Mouse (Mus musculus): ENCODE results near the gene Cldn34a. TPM values are rescaled to one million over a fixed set of nuclear protein-coding genes. Genes with fewer than 3 reads are reported as not detected.
"Not testable (repeated sequence)": the region's sequence is repeated elsewhere in the genome, so short reads cannot be mapped to it uniquely, and the experiment has no call there.

The Cldn34a gene
- not detected in 2 replicates for polyA plus RNA-seq (2015; fragmentation: Nextera tagmentation; extraction: Ambion mirVana)

- WGBS, result 75% methylated on average over 2 of the region's 2 CpGs
- H3K27ac ChIP-seq, result no peak within 1 kb of the TSS
- no peaks in the 10 kb centered on the region for H3K9me3 ChIP-seq
- H3K9ac ChIP-seq (replicated peaks), result no peak within 1 kb of the TSS
- no peaks in the 10 kb centered on the region for H3K36me3 ChIP-seq
- H3K4me3 ChIP-seq (replicated peaks), result no peak within 1 kb of the TSS
- no peaks in the 10 kb centered on the region for H3K4me1 ChIP-seq (replicated peaks)
- H3K27me3 ChIP-seq, result peaks cover 19% of the 10 kb centered on the region; the same call in 1 of the 2 replicates
- ATAC-seq, result no peak
- H3K4me2 ChIP-seq (replicated peaks), result no peak within 1 kb of the TSS
Observed at GRCm38 (mm10) chrX:152563034-152563433, at the start of gene Cldn34a. Gene Cldn34a, plus strand, starts transcription at chrX:152563334.

DNA sequence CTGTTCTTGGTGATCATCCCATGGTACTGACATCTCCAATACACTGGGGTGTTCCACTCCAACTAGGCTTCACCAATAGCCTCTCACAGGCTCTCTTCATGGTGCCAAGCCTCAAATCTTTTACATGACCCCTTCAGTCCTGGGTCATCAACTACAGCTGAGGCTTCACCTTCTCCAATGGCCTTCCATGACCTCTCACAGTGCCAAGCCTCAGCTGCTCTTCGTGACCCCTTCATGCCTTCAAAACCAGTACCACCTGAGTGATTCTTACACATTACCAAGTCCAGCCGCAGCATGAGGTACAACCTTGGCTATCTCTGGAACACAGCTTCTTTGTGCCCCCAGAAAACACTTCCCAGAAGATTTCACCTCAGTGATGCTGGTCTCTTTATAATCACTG lies 44.5 kb upstream of the Cldn34a start:
- H3K4me1 ChIP-seq (replicated peaks); ATAC-seq; H3K36me3 ChIP-seq; H3K4me2 ChIP-seq (replicated peaks); H3K9ac ChIP-seq (replicated peaks); H3K9me3 ChIP-seq; H3K4me3 ChIP-seq (replicated peaks); H3K27ac ChIP-seq: not testable (repeated sequence)
- 76% methylated on average over 2 of the region's 2 CpGs for WGBS
- H3K27me3 ChIP-seq, result peaks cover 13% of the 10 kb centered on the region; the same call in 1 of the 2 replicates

DNA sequence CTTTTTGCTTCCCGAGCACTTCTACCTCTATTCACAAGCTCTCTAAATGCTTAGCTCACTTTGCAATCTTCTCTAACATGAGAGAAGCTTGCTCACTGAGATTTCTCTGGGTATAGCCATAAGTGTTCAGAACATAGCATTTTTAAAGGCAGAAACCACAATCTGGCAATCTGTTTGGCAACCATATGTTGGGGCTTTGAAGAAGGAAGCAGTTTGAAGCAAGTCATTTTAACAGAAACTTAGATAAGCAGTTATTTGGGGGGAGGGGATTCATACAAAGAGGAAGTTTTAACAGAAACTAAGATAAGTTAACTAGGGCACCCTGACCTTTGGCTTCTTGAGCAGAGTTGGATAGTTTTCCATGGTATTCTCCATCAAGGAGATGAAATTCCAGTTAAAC lies 17.4 kb upstream of the Cldn34a start:
- Histone ChIP-seq H3K4me3 (replicated peaks) (no peak overlapping the region), H3K36me3 (no peaks in the 10 kb centered on the region), H3K9ac (replicated peaks) (no peak overlapping the region), H3K27ac (no peak overlapping the region), H3K4me2 (replicated peaks) (no peak overlapping the region), H3K27me3 (peaks cover 56% of the 10 kb centered on the region), H3K4me1 (replicated peaks) (no peaks in the 10 kb centered on the region), H3K9me3 (no peaks in the 10 kb centered on the region)
- 84% methylated on average over 1 of the region's 1 CpGs for WGBS
- no peak for ATAC-seq

DNA sequence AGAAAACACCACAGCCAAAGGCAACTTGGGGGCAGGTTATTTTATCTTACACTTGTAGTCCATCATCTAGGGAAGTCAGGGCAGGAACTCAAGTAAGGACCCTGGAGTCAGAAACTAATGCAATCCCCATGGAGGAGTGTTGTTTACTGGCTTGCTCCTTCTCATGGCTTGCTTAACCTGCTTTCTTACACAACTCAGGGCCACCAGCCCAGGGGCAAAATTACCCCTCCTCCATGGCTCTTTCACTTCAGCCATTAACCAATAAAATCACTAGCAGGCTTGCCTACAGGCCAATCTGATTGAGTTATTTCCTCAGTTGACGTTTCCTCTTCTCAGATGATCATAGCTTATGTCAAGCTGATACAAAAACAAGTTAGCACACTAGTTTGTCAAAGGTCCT lies 15.0 kb upstream of the Cldn34a start:
- Histone ChIP-seq H3K36me3 (no peaks in the 10 kb centered on the region), H3K27me3 (peaks cover 36% of the 10 kb centered on the region), H3K4me3 (replicated peaks) (no peak overlapping the region), H3K9me3 (no peaks in the 10 kb centered on the region), H3K4me2 (replicated peaks) (no peak overlapping the region), H3K4me1 (replicated peaks) (no peaks in the 10 kb centered on the region), H3K27ac (no peak overlapping the region), H3K9ac (replicated peaks) (no peak overlapping the region)
- ATAC-seq, result no peak
- 66% methylated on average over 1 of the region's 1 CpGs for WGBS

DNA sequence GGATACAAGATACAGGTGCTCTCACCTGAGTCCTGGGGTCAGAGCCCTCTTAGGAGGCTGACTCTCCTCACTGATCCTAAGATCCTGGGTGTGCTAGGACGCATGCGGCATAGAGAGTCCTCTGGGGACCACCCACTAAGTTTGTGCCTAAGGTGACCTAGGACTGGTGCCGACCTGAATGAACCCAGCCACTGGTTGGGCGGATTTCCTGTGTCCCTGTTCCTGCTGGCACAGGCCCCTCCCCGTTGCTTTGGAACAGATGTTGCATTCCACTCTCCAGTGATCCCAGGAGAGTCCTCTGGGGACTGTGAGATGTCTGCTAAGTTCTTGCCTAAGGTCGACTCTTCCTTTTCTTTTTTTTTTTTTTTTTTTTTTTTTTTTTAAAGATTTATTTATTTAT lies 5.7 kb upstream of the Cldn34a start:
- 76% methylated on average over 6 of the region's 6 CpGs for WGBS
- Histone ChIP-seq H3K9me3 (no peaks in the 10 kb centered on the region), H3K4me2 (replicated peaks) (no peak overlapping the region), H3K36me3 (no peaks in the 10 kb centered on the region), H3K9ac (replicated peaks) (no peak overlapping the region), H3K27ac (no peak overlapping the region), H3K4me1 (replicated peaks) (no peaks in the 10 kb centered on the region), H3K27me3 (peaks cover 15% of the 10 kb centered on the region), H3K4me3 (replicated peaks) (no peak overlapping the region)
- ATAC-seq, result no peak

Other genes starting within 250 kb of the Cldn34a start
- 29.7 and 31.7 TPM in 2 replicates for gene Kantr, start 235.8 kb upstream of the Cldn34a start, polyA plus RNA-seq (2015; fragmentation: Nextera tagmentation; extraction: Ambion mirVana)
- 50.8 and 56.4 TPM in 2 replicates for gene Tspyl2, start 220.9 kb upstream of the Cldn34a start, polyA plus RNA-seq (2015; fragmentation: Nextera tagmentation; extraction: Ambion mirVana)
- gene Gpr173, start 194.6 kb upstream of the Cldn34a start, polyA plus RNA-seq (2015; fragmentation: Nextera tagmentation; extraction: Ambion mirVana), result 10.8 and 12.2 TPM in 2 replicates
- gene Shroom2, start 206.1 kb downstream of the Cldn34a start, polyA plus RNA-seq (2015; fragmentation: Nextera tagmentation; extraction: Ambion mirVana), result 46.8 and 47.2 TPM in 2 replicates
- gene Gpr143, start 218.6 kb downstream of the Cldn34a start, polyA plus RNA-seq (2015; fragmentation: Nextera tagmentation; extraction: Ambion mirVana), result 0.16 and 0.17 TPM in 2 replicates